Mouse (Mus musculus) intestine, postnatal 0 days (tissue): Measurements from ENCODE around the gene Abca3. TPM values are rescaled to one million over a fixed set of nuclear protein-coding genes. Genes with fewer than 3 reads are reported as not detected.

Experiments
- ATAC-seq: fragments of 200-750 bp; cut with Nextera tagmentation; 2 replicates; pipeline ENCODE4 v1.8.0; 2017; ENCODE audit warnings: mild to moderate bottlenecking, moderate TSS enrichment, moderate library complexity
- H3K27ac ChIP-seq: fragments of 300-500 bp; sonication (generic); 2 replicates; pipeline ENCODE4 v1.5.1; 2014; ENCODE audit warnings: mild to moderate bottlenecking, low read depth, low read length, moderate library complexity
- H3K27me3 ChIP-seq: fragments of 300-500 bp; sonication (generic); replicated peaks from 2 replicates; pipeline ENCODE4 v1.6.1; 2014; ENCODE audit warnings: low read length, mixed read lengths; ENCODE audit not compliant: control insufficient read depth, insufficient read depth
- H3K36me3 ChIP-seq: fragments of 300-500 bp; sonication (generic); 2 replicates; pipeline ENCODE4 v1.6.1; 2014; ENCODE audit warnings: mild to moderate bottlenecking, moderate library complexity; ENCODE audit not compliant: control insufficient read depth, insufficient read depth
- H3K4me1 ChIP-seq: fragments of 300-500 bp; sonication (generic); replicated peaks from 2 replicates; pipeline ENCODE4 v1.6.1; 2014; ENCODE audit warnings: antibody characterized with exemption, low read length, mixed read lengths; ENCODE audit not compliant: control insufficient read depth, insufficient read depth
- H3K4me2 ChIP-seq: fragments of 300-500 bp; sonication (generic); replicated peaks from 2 replicates; pipeline ENCODE4 v1.6.1; 2014; ENCODE audit warnings: low read depth, mild to moderate bottlenecking, moderate library complexity
- H3K4me3 ChIP-seq: fragments of 300-500 bp; sonication (generic); 2 replicates; pipeline ENCODE4 v1.5.1; 2014; ENCODE audit warnings: low read depth, low read length
- H3K9ac ChIP-seq: fragments of 300-500 bp; sonication (generic); 2 replicates; pipeline ENCODE4 v1.6.1; 2014; ENCODE audit warnings: mild to moderate bottlenecking, low read depth, low read length
- H3K9me3 ChIP-seq: fragments of 300-500 bp; sonication (generic); 2 replicates; pipeline ENCODE4 v1.6.1; 2016; ENCODE audit warnings: mixed run types; ENCODE audit not compliant: control insufficient read depth
- CTCF ChIP-seq: sonication (generic); IDR thresholded peaks from 2 replicates; pipeline ENCODE4 v1.5.1; 2016; ENCODE audit warnings: low read depth, mild to moderate bottlenecking, control low read depth, antibody characterized with exemption, moderate library complexity
- WGBS: fragments of 180-500 bp; shearing (Covaris S2); extraction: QIAGEN DNeasy Blood & Tissue Kit; methylation state at CpG from one replicate; pipeline ENCODE4 v1.1.7; 2014; 5-methylcytosine and 5-hydroxymethylcytosine counted together
- polyA plus RNA-seq: library from polyadenylated mRNA; unstranded; fragments of >200 nt; fragmentation: Nextera tagmentation; extraction: Ambion mirVana; gene quantifications from 2 replicates; pipeline ENCODE4 v1.2.1, GENCODE M21; 2015

Abca3 gene
- polyA plus RNA-seq: 11.3 and 12.7 TPM in 2 replicates

- ATAC-seq: peak; percentile 94
Observed at GRCm38 (mm10) chr17:24351760-24352357, at the start of gene Abca3. TSS of gene Abca3 (plus strand) at chr17:24351950.

GRCm38 (mm10) chr17:24307500-24307899 lies 44.2 kb upstream of the Abca3 start:
- peak; percentile 79 for TF ChIP-seq CTCF
- no peak overlapping the region for H3K9ac ChIP-seq
- no peak overlapping the region for H3K4me2 ChIP-seq
- no peaks in the 10 kb centered on the region for H3K9me3 ChIP-seq
- H3K36me3 ChIP-seq: no peaks in the 10 kb centered on the region
- 51% methylated on average over 4 of the region's 4 CpGs for WGBS
- no peak overlapping the region for H3K27ac ChIP-seq
- ATAC-seq: no peak
- H3K4me1 ChIP-seq: no peaks in the 10 kb centered on the region
- no peaks in the 10 kb centered on the region for H3K27me3 ChIP-seq
- no peak overlapping the region for H3K4me3 ChIP-seq

More at GRCm38 (mm10) chr17:24351760-24352357, at the start of gene Abca3:
- peak; percentile 98 for TF ChIP-seq CTCF
- Histone ChIP-seq H3K4me3 (peak within 1 kb of the TSS; percentile 71), H3K4me2 (peak within 1 kb of the TSS; percentile 80), H3K27ac (peak within 1 kb of the TSS; percentile 47), H3K4me1 (peaks cover 4% of the 10 kb centered on the region; the same call in 1 of the 2 replicates), H3K9ac (peak within 1 kb of the TSS; percentile 73), H3K27me3 (peaks cover 11% of the 10 kb centered on the region; the same call in 1 of the 2 replicates), H3K9me3 (no peaks in the 10 kb centered on the region), H3K36me3 (no peaks in the 10 kb centered on the region)
- under 1% methylated on average over 54 of the region's 55 CpGs for WGBS

DNA sequence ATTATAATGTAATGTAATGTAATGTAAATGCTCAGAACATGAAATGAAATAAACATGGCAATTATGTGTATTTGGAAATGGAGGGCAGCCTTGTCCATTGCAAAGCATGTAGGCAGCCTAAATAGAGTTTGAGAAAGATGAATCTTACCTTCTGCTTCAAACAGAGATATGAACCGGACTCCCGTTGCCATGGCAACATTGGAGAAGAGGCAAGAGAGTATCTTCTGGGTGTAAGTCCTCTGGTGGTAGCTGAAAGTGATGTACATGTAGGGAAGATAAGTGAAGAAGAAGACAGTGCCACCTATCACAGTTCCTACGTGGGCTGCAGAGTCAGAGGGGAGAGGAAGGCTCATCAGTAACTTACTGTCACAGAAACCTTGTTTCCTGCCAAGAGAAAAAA lies 30.9 kb upstream of the Abca3 start:
- no peak overlapping the region for H3K4me3 ChIP-seq
- no peak overlapping the region for H3K9ac ChIP-seq
- no peak overlapping the region for H3K27ac ChIP-seq
- no peaks in the 10 kb centered on the region for H3K27me3 ChIP-seq
- H3K36me3 ChIP-seq: no peaks in the 10 kb centered on the region
- no peaks in the 10 kb centered on the region for H3K9me3 ChIP-seq
- no peak for TF ChIP-seq CTCF
- ATAC-seq: no peak
- no peaks in the 10 kb centered on the region for H3K4me1 ChIP-seq
- no peak overlapping the region for H3K4me2 ChIP-seq
- WGBS: 81% methylated on average over 3 of the region's 3 CpGs

- Histone ChIP-seq H3K4me1 (no peaks in the 10 kb centered on the region), H3K9me3 (no peaks in the 10 kb centered on the region), H3K4me3 (no peak overlapping the region), H3K9ac (no peak overlapping the region), H3K4me2 (no peak overlapping the region), H3K27ac (no peak overlapping the region), H3K27me3 (no peaks in the 10 kb centered on the region), H3K36me3 (no peaks in the 10 kb centered on the region)
- 87% methylated on average over 10 of the region's 10 CpGs for WGBS
- TF ChIP-seq CTCF: no peak
- ATAC-seq: no peak
Observed at GRCm38 (mm10) chr17:24325051-24325450, 26.7 kb upstream of the Abca3 start.

- H3K9me3 ChIP-seq: no peaks in the 10 kb centered on the region
- H3K27ac ChIP-seq: no peak overlapping the region
- 81% methylated on average over 7 of the region's 7 CpGs for whole genome bisulfite sequencing
- no peak for TF ChIP-seq CTCF
- no peak overlapping the region for H3K9ac ChIP-seq
- H3K36me3 ChIP-seq: no peaks in the 10 kb centered on the region
- ATAC-seq: no peak
- H3K4me1 ChIP-seq: no peaks in the 10 kb centered on the region
- H3K27me3 ChIP-seq: no peaks in the 10 kb centered on the region
- H3K4me3 ChIP-seq: no peak overlapping the region
- no peak overlapping the region for H3K4me2 ChIP-seq
Observed at GRCm38 (mm10) chr17:24327656-24328055, 24.1 kb upstream of the Abca3 start.

DNA sequence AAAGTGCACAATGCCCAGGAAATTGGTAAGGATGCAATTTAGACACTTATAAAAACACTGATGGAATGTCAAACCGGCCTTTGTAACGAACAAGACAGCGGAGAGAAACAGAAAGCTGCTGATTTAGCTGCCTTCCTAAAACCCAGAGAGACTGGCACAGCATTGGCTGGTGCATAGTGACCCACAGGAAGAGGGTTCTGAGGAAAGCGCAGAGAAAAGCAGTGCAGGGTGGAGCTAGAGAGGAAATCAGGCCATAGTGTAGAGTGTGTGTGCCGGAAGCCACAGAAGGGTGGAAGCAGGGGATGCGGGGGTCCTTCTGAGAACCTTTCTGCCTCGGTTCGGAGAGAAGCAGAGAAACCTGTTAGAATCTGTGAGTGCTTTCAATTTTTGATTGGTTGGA lies 7.1 kb upstream of the Abca3 start:
- Histone ChIP-seq H3K4me2 (no peak overlapping the region), H3K4me1 (no peaks in the 10 kb centered on the region), H3K36me3 (no peaks in the 10 kb centered on the region), H3K9me3 (no peaks in the 10 kb centered on the region), H3K27me3 (no peaks in the 10 kb centered on the region), H3K27ac (no peak overlapping the region), H3K9ac (no peak overlapping the region), H3K4me3 (no peak overlapping the region)
- WGBS: 79% methylated on average over 8 of the region's 8 CpGs
- no peak for TF ChIP-seq CTCF
- ATAC-seq: no peak
